Mouse (Mus musculus): ENCODE data around the gene Zbtb34. TPM values are rescaled to one million over a fixed set of nuclear protein-coding genes. Genes with fewer than 3 reads are reported as not detected.

The Zbtb34 gene
- total and polyA plus RNA-seq, 3 experiments = 7.7 to 57.9 (median 12.0) TPM

DNA sequence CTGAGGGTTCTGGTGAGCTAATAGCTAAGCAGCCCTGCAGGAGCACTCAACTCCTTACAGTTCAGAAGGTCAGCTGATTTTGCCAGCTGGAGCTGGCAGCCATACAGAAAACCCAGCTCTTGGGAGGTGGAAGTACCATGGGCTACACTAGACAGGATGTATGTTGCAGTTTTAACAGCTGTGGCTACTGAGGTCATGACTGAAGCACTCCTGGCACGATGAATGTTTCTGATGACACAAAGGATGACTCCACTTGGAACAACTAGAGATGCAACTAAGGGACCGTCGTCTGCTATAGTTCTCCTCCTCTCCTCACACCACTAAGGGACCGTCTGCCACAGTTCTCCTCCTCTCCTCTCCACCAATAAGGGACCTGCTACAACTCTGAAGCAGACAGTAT, 34.8 kb upstream of the Zbtb34 start:
- no peaks in the 10 kb centered on the region for H3K9me3 ChIP-seq (replicated peaks)
- no peak for TF ChIP-seq TAL1 (conservative IDR thresholded peaks at IDR 0.05; ENCODE audit: low read depth, low read length)
- TF ChIP-seq GATA2 (IDR thresholded peaks at IDR 0.05; ENCODE audit: borderline replicate concordance, low read depth, low read length) = no peak
- no peak for TF ChIP-seq POLR2AphosphoS5 (IDR thresholded peaks at IDR 0.05; ENCODE audit: insufficient replicate concordance, low read depth, low read length)
- no peak for TF ChIP-seq GATA1 (IDR thresholded peaks at IDR 0.05; ENCODE audit: borderline replicate concordance, low read length)
- TF ChIP-seq CTCF (IDR thresholded peaks at IDR 0.05; ENCODE audit: low read depth, low read length) = no peak
- H3K27me3 ChIP-seq (ENCODE audit: insufficient read depth, low read length) = no peaks in the 10 kb centered on the region
- ATAC-seq (ENCODE audit: extremely low read depth, insufficient number of reproducible peaks, low FRiP score, poor library complexity, severe bottlenecking) (no peak), DNase-seq (ENCODE audit: low spot score) (no peak)
- peaks cover 34% of the 10 kb centered on the region for H3K4me1 ChIP-seq (ENCODE audit: insufficient read depth, low read depth, low read length)
- H3K36me3 ChIP-seq (replicated peaks) = peaks cover 56% of the 10 kb centered on the region
- no peak overlapping the region for H3K4me3 ChIP-seq (ENCODE audit: low read depth, low read length)

DNA sequence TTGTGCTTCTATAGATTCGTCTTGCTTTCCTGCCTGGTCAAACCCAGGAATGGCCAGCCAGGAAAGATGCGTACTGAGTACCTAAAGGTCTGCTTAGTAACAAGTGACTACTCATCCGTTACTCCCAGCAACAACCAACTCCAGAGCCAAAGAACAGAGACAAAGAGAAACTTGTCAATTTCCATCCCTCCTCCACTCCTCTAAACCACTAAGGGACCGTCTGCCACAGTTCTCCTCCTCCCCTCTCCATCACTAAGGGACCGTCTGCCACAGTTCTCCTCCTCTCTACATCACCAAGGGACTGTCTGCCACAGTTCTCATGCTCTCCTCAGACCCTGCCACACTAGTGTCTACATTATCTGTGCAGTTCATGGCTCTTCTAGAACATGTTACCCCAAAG, 34.1 kb upstream of the Zbtb34 start:
- H3K27me3 ChIP-seq (ENCODE audit: insufficient read depth, low read length) = no peaks in the 10 kb centered on the region
- TF ChIP-seq GATA1 (IDR thresholded peaks at IDR 0.05; ENCODE audit: borderline replicate concordance, low read length) = no peak
- ATAC-seq (ENCODE audit: extremely low read depth, insufficient number of reproducible peaks, low FRiP score, poor library complexity, severe bottlenecking) = no peak

DNA sequence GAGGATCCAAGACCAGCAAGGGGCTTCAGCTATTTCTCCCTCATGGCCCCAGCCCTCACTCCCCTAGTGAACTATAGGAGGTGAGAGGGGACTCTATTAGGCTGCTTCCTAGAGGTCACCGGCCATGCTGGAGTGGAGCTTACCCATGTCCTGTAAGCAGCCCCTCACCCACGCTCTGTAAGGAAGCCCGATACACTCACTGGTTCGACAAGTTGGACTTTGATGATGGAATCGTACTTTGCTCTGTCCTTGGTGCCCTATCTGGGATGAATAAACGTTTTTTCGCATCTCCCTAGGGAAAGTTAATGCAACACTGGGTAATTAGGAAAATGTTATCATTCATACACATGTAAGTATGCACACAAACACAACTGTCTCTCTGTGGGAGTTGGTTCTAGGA, 30.9 kb upstream of the Zbtb34 start:
- Histone ChIP-seq H3K4me1 (ENCODE audit: insufficient read depth, low read depth, low read length) (peaks cover 25% of the 10 kb centered on the region), H3K36me3 (replicated peaks) (peaks cover 93% of the 10 kb centered on the region), H3K4me3 (ENCODE audit: low read depth, low read length) (no peak overlapping the region), H3K9me3 (replicated peaks) (no peaks in the 10 kb centered on the region), H3K27me3 (ENCODE audit: insufficient read depth, low read length) (no peaks in the 10 kb centered on the region)
- TF ChIP-seq TAL1 (conservative IDR thresholded peaks at IDR 0.05; ENCODE audit: low read depth, low read length) (no peak), POLR2AphosphoS5 (IDR thresholded peaks at IDR 0.05; ENCODE audit: insufficient replicate concordance, low read depth, low read length) (no peak), GATA2 (IDR thresholded peaks at IDR 0.05; ENCODE audit: borderline replicate concordance, low read depth, low read length) (no peak), GATA1 (IDR thresholded peaks at IDR 0.05; ENCODE audit: borderline replicate concordance, low read length) (no peak), CTCF (IDR thresholded peaks at IDR 0.05; ENCODE audit: low read depth, low read length) (no peak)
- ATAC-seq (ENCODE audit: extremely low read depth, insufficient number of reproducible peaks, low FRiP score, poor library complexity, severe bottlenecking) = no peak
- no peak for DNase-seq (ENCODE audit: low spot score)

More for the DNA sequence above, 34.1 kb upstream of the Zbtb34 start:
- H3K36me3 ChIP-seq (replicated peaks) = peaks cover 64% of the 10 kb centered on the region
- peaks cover 34% of the 10 kb centered on the region for H3K4me1 ChIP-seq (ENCODE audit: insufficient read depth, low read depth, low read length)
- no peak for DNase-seq (ENCODE audit: low spot score)
- H3K4me3 ChIP-seq (ENCODE audit: low read depth, low read length) = no peak overlapping the region
- H3K9me3 ChIP-seq (replicated peaks) = no peaks in the 10 kb centered on the region

DNA sequence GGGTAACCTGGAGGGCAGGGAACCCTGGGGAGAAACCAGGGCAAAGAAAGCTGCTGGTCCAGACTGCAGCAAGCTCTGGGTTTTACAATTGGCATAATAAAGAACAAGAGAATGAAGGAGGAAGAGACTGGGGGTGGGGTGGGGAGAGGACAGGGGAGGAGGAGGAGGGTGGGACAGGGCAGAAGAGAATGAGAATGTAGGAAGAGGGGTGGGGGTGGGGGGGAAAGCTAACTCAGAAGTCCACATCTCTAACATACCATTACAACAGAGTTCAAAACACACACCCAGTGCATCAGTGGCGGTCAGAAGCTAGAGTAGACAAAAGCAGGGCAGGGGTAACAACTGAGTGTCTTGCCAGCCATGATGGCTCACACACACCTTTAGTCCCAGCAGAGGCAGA, 29.9 kb upstream of the Zbtb34 start:
- Histone ChIP-seq H3K4me1 (ENCODE audit: insufficient read depth, low read depth, low read length) (peaks cover 15% of the 10 kb centered on the region), H3K36me3 (replicated peaks) (peaks cover 95% of the 10 kb centered on the region), H3K4me3 (ENCODE audit: low read depth, low read length) (no peak overlapping the region), H3K9me3 (replicated peaks) (no peaks in the 10 kb centered on the region), H3K27me3 (ENCODE audit: insufficient read depth, low read length) (no peaks in the 10 kb centered on the region)
- ATAC-seq (ENCODE audit: extremely low read depth, insufficient number of reproducible peaks, low FRiP score, poor library complexity, severe bottlenecking) (no peak), DNase-seq (ENCODE audit: low spot score) (no peak)
- TF ChIP-seq GATA2 (IDR thresholded peaks at IDR 0.05; ENCODE audit: borderline replicate concordance, low read depth, low read length) (no peak), GATA1 (IDR thresholded peaks at IDR 0.05; ENCODE audit: borderline replicate concordance, low read length) (no peak), POLR2AphosphoS5 (IDR thresholded peaks at IDR 0.05; ENCODE audit: insufficient replicate concordance, low read depth, low read length) (no peak), CTCF (IDR thresholded peaks at IDR 0.05; ENCODE audit: low read depth, low read length) (no peak), TAL1 (conservative IDR thresholded peaks at IDR 0.05; ENCODE audit: low read depth, low read length) (no peak)

DNA sequence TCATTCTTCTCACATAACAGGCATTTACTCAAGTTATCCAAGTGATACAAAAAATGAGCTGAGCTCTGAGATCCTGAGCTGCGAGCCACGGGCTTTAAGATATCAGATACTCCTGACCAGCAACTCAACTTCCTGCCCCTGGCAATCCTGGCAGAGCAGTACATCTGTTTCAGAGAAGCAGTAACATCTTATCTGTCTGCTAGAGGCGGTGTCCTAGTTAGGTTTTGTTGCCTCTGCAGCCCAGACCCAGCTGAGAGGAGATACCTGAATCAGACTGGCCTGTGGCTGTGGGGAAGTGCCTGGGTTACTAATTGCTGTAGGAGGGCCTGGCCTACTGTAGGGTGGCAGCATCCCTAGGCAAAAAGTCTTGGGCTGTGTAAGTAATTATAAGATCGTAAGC, 28.5 kb upstream of the Zbtb34 start:
- DNase-seq (ENCODE audit: low spot score) = no peak
- Histone ChIP-seq H3K4me1 (ENCODE audit: insufficient read depth, low read depth, low read length) (peaks cover 3% of the 10 kb centered on the region; the same call in 1 of the 2 replicates), H3K9me3 (replicated peaks) (no peaks in the 10 kb centered on the region), H3K36me3 (replicated peaks) (peaks cover 95% of the 10 kb centered on the region), H3K27me3 (ENCODE audit: insufficient read depth, low read length) (no peaks in the 10 kb centered on the region), H3K4me3 (ENCODE audit: low read depth, low read length) (no peak overlapping the region)
- no peak for ATAC-seq (ENCODE audit: extremely low read depth, insufficient number of reproducible peaks, low FRiP score, poor library complexity, severe bottlenecking)
- TF ChIP-seq TAL1 (conservative IDR thresholded peaks at IDR 0.05; ENCODE audit: low read depth, low read length) (no peak), GATA1 (IDR thresholded peaks at IDR 0.05; ENCODE audit: borderline replicate concordance, low read length) (no peak), CTCF (IDR thresholded peaks at IDR 0.05; ENCODE audit: low read depth, low read length) (no peak), GATA2 (IDR thresholded peaks at IDR 0.05; ENCODE audit: borderline replicate concordance, low read depth, low read length) (no peak), POLR2AphosphoS5 (IDR thresholded peaks at IDR 0.05; ENCODE audit: insufficient replicate concordance, low read depth, low read length) (no peak)

DNA sequence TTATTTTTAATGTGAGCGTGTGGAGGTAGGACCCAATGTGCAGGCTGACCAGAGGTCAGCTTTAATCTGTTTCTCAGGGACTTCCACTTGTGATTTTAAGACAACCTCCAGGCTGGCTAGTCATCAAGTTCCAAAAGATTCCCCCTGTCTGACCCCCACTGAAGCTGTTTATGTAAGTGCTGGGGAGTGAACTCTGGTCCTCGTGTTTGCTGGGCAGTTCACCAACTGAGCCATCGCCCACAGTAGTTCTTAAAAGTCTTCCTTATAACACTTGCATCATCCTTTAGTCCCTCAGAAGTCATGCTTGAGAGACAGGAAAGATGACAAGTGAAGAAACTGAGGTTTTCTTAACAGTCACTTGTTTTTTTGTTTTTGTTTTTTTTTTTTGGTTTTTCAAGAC, 25.6 kb upstream of the Zbtb34 start:
- TF ChIP-seq CTCF (IDR thresholded peaks at IDR 0.05; ENCODE audit: low read depth, low read length) (no peak), GATA1 (IDR thresholded peaks at IDR 0.05; ENCODE audit: borderline replicate concordance, low read length) (no peak), POLR2AphosphoS5 (IDR thresholded peaks at IDR 0.05; ENCODE audit: insufficient replicate concordance, low read depth, low read length) (no peak), TAL1 (conservative IDR thresholded peaks at IDR 0.05; ENCODE audit: low read depth, low read length) (no peak), GATA2 (IDR thresholded peaks at IDR 0.05; ENCODE audit: borderline replicate concordance, low read depth, low read length) (no peak)
- DNase-seq (ENCODE audit: low spot score) (no peak), ATAC-seq (ENCODE audit: extremely low read depth, insufficient number of reproducible peaks, low FRiP score, poor library complexity, severe bottlenecking) (no peak)
- no peaks in the 10 kb centered on the region for H3K27me3 ChIP-seq (ENCODE audit: insufficient read depth, low read length)
- H3K4me3 ChIP-seq (ENCODE audit: low read depth, low read length) = no peak overlapping the region
- peaks cover 94% of the 10 kb centered on the region for H3K36me3 ChIP-seq (replicated peaks)
- no peaks in the 10 kb centered on the region for H3K9me3 ChIP-seq (replicated peaks)
- peaks cover 14% of the 10 kb centered on the region for H3K4me1 ChIP-seq (ENCODE audit: insufficient read depth, low read depth, low read length)

DNA sequence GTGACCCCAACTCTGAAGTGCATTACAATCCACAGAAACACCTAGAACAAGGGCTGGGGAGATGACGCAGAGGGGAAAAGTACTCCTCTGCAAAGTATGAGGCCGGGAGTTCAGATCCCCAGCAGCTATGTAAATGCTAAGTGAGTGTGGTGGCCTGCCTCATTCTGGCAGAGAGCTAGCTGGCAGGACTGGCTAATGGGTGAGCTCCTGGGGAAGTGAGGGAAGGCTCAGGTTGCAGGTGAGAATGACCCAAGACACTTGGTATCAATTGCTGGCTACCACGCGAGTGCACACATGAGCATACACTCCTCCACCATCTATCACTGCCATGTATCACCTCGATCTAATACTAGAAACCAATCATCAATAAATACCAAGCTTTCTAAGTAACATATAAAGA, 25.1 kb upstream of the Zbtb34 start:
- Histone ChIP-seq H3K9me3 (replicated peaks) (no peaks in the 10 kb centered on the region), H3K4me3 (ENCODE audit: low read depth, low read length) (no peak overlapping the region), H3K36me3 (replicated peaks) (peaks cover 94% of the 10 kb centered on the region), H3K4me1 (ENCODE audit: insufficient read depth, low read depth, low read length) (peaks cover 16% of the 10 kb centered on the region), H3K27me3 (ENCODE audit: insufficient read depth, low read length) (no peaks in the 10 kb centered on the region)
- DNase-seq (ENCODE audit: low spot score) (no peak), ATAC-seq (ENCODE audit: extremely low read depth, insufficient number of reproducible peaks, low FRiP score, poor library complexity, severe bottlenecking) (no peak)
- TF ChIP-seq CTCF (IDR thresholded peaks at IDR 0.05; ENCODE audit: low read depth, low read length) (no peak), POLR2AphosphoS5 (IDR thresholded peaks at IDR 0.05; ENCODE audit: insufficient replicate concordance, low read depth, low read length) (no peak), TAL1 (conservative IDR thresholded peaks at IDR 0.05; ENCODE audit: low read depth, low read length) (no peak), GATA2 (IDR thresholded peaks at IDR 0.05; ENCODE audit: borderline replicate concordance, low read depth, low read length) (no peak), GATA1 (IDR thresholded peaks at IDR 0.05; ENCODE audit: borderline replicate concordance, low read length) (no peak)

Data from G1E (cell line).